8 mouse cellular contexts compared by ENCODE assay signal in genomic region chr11:68553981-68554471, GRCm38 (mm10). TPM values are rescaled to one million over a fixed set of nuclear protein-coding genes. Genes with fewer than 3 reads are reported as not detected.
DNase-seq lines count a peak whose midpoint lies in the region; ATAC-seq lines count a peak whose summit lies in the region.

No protein-coding gene starts in this region.

- peaks cover 7% of the 10 kb centered on the region for H3K4me1 ChIP-seq in hindbrain, embryonic 10.5 days (replicated peaks)
- H3K4me1 ChIP-seq in hindbrain, embryonic 16.5 days (ENCODE audit: control insufficient read depth, insufficient read depth, low read depth, low read length): no peaks in the 10 kb centered on the region

- no peak for ATAC-seq in hindbrain, embryonic 16.5 days
- no peak for ATAC-seq in megakaryocyte, adult 5-6 weeks (ENCODE audit: poor library complexity, severe bottlenecking)

- H3K4me3 ChIP-seq in hindbrain, embryonic 10.5 days: no peak overlapping the region
- H3K4me3 ChIP-seq in hindbrain, embryonic 16.5 days (ENCODE audit: low read length): no peak overlapping the region

- peaks cover 27% of the 10 kb centered on the region for H3K27me3 ChIP-seq in hindbrain, embryonic 10.5 days (ENCODE audit: insufficient read depth, poor library complexity, severe bottlenecking)
- H3K27me3 ChIP-seq in hindbrain, embryonic 16.5 days (replicated peaks; ENCODE audit: control insufficient read depth, insufficient read depth, low read length): no peaks in the 10 kb centered on the region

- H3K36me3 ChIP-seq in hindbrain, embryonic 10.5 days: no peaks in the 10 kb centered on the region
- H3K36me3 ChIP-seq in hindbrain, embryonic 16.5 days (ENCODE audit: control insufficient read depth, insufficient read depth, low read length): no peaks in the 10 kb centered on the region

- DNase-seq in hindbrain, embryonic 10.5 days (ENCODE audit: low spot score): peak; percentile 35
- DNase-seq in 3T3-L1 (ENCODE audit: low read depth, low spot score) (peak; percentile 25), R1 (ENCODE audit: low read depth, low spot score) (peak; percentile 49)
- peak; percentile 42 for DNase-seq in gastrocnemius, postnatal 25 days
- DNase-seq in retina, embryonic 14.5 days (ENCODE audit: low spot score): peak; percentile 32
- DNase-seq in neural tube, embryonic 10.5 days (ENCODE audit: extremely low spot score, low spot score): no peak

- 37% methylated on average over 8 of the region's 8 CpGs for WGBS in hindbrain, embryonic 10.5 days
- WGBS in hindbrain, embryonic 16.5 days: 42% methylated on average over 8 of the region's 8 CpGs

- no peaks in the 10 kb centered on the region for H3K9me3 ChIP-seq in hindbrain, embryonic 10.5 days
- no peaks in the 10 kb centered on the region for H3K9me3 ChIP-seq in hindbrain, embryonic 16.5 days (ENCODE audit: control insufficient read depth, low read length)

- no peak overlapping the region for H3K4me2 ChIP-seq in hindbrain, embryonic 16.5 days (ENCODE audit: low read length)

- no peak overlapping the region for H3K27ac ChIP-seq in hindbrain, embryonic 10.5 days
- H3K27ac ChIP-seq in hindbrain, embryonic 16.5 days (ENCODE audit: low read depth, low read length): no peak overlapping the region

- no peak overlapping the region for H3K9ac ChIP-seq in hindbrain, embryonic 16.5 days (ENCODE audit: low read depth, low read length)

RNA-seq across cellular contexts. Expression of gene Mfsd6l, which starts 2.0 kb away (rescaled TPM):
- polyA plus RNA-seq in hindbrain, embryonic 10.5 days (2016; fragmentation: Nextera tagmentation; extraction: Ambion mirVana): 0.17 and 0.22 TPM in 2 replicates
- polyA plus RNA-seq in hindbrain, embryonic 16.5 days (2015; fragmentation: Nextera tagmentation; extraction: Ambion mirVana): 0.07 and 0.08 TPM in 2 replicates
- not detected for total RNA-seq in gastrocnemius, postnatal 25 days (2021)
- total RNA-seq in megakaryocyte, adult 5-6 weeks (2015): 0.59 and 1.9 TPM in 2 replicates
- 2.4 TPM in 2 replicates for total RNA-seq in megakaryocyte, adult 5-6 weeks (2017)

RNA-seq across cellular contexts. Expression of gene Ccdc42, which starts 32.8 kb away (rescaled TPM):
- 2.5 and 3.1 TPM in 2 replicates for polyA plus RNA-seq in hindbrain, embryonic 10.5 days (2016; fragmentation: Nextera tagmentation; extraction: Ambion mirVana)
- 0.36 TPM in 1 of 2 replicates, not detected in the other for polyA plus RNA-seq in hindbrain, embryonic 16.5 days (2015; fragmentation: Nextera tagmentation; extraction: Ambion mirVana)
- total RNA-seq in gastrocnemius, postnatal 25 days (2021): not detected
- total RNA-seq in megakaryocyte, adult 5-6 weeks (2015): not detected in 2 replicates
- not detected in 2 replicates for total RNA-seq in megakaryocyte, adult 5-6 weeks (2017)

RNA-seq across cellular contexts. Expression of gene Pik3r6, which starts 51.2 kb away (rescaled TPM):
- 2.0 and 2.1 TPM in 2 replicates for polyA plus RNA-seq in hindbrain, embryonic 10.5 days (2016; fragmentation: Nextera tagmentation; extraction: Ambion mirVana)
- polyA plus RNA-seq in hindbrain, embryonic 16.5 days (2015; fragmentation: Nextera tagmentation; extraction: Ambion mirVana): 1.8 and 2.1 TPM in 2 replicates
- total RNA-seq in gastrocnemius, postnatal 25 days (2021): 1 to 10 TPM; 1.5 to 3.4 TPM
- 35.9 TPM in 2 replicates for total RNA-seq in megakaryocyte, adult 5-6 weeks (2015)
- total RNA-seq in megakaryocyte, adult 5-6 weeks (2017): 63.6 and 67.3 TPM in 2 replicates

Comparison
In these comparisons a context has a peak if more than half of its experiments do, and no peak if none do; other contexts are left out.
1. RNA of gene Pik3r6, which starts 51.2 kb away (total RNA-seq): 35.9 to 67.3 TPM in megakaryocyte, adult 5-6 weeks; 1.5 to 3.4 TPM in gastrocnemius, postnatal 25 days; every median in the first group is over 4 times any median in the second.